In the genomic region with DNA sequence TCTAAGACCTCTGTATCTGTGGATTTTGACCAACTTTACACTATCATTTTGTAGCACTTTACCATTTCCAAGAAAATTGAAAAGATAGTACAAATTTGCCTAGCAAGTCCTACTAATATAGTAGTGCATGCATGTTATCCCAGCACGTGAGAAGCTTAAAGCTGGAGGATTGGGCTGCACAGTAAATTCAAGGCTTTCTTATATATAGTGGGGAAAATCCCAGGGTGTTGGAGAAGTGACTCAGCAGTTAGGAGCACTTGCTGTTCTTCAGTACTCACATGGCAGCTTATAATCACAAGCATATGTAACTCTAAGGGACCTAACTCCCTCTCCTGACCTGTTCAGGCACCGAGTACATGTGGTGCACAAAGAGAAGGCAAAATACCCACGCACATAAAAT, we compare ENCODE assay signal across 21 mouse cellular contexts. TPM values are rescaled to one million over a fixed set of nuclear protein-coding genes. Genes with fewer than 3 reads are reported as not detected.
"Had no signal": no experiment of that assay in that cellular context is flagged by ENCODE, and none has a peak within 500 bp of the region (broad histone marks: within the 10 kb centered on the region; RNA-seq: fewer than 3 reads in every experiment).

No protein-coding gene starts in this region.

- H3K27ac ChIP-seq: midbrain, embryonic 10.5 days; midbrain, embryonic 12.5 days; neural tube, embryonic 13.5 days; neural tube, embryonic 15.5 days had no signal

- H3K27me3 ChIP-seq: neural tube, embryonic 13.5 days; neural tube, embryonic 15.5 days had no signal

- H3K36me3 ChIP-seq: midbrain, embryonic 10.5 days; midbrain, embryonic 12.5 days; neural tube, embryonic 13.5 days; neural tube, embryonic 15.5 days had no signal

- DNase-seq: lung, adult 18-20 months; lung, embryonic 14.5 days; lung, postnatal 10 days; lung, postnatal 4 days; midbrain, embryonic 14.5 days; retina, postnatal 1 day; right cerebral cortex, adult 18-20 months; right cerebral cortex, postnatal 25 days; right cerebral cortex, postnatal 4 days; spleen, adult 18-20 months; thymus, adult 18-20 months; thymus, postnatal 14 days; thymus, postnatal 36 days had no signal

- ATAC-seq: midbrain, embryonic 16.5 days had no signal

- H3K9me3 ChIP-seq: midbrain, embryonic 10.5 days; midbrain, embryonic 12.5 days; neural tube, embryonic 13.5 days; neural tube, embryonic 15.5 days had no signal

- H3K4me2 ChIP-seq: lung, embryonic 14.5 days; midbrain, embryonic 12.5 days; neural tube, embryonic 13.5 days; neural tube, embryonic 15.5 days had no signal

- H3K9ac ChIP-seq: lung, embryonic 14.5 days; midbrain, embryonic 12.5 days; neural tube, embryonic 13.5 days; neural tube, embryonic 15.5 days had no signal

- H3K4me3 ChIP-seq: midbrain, embryonic 10.5 days; midbrain, embryonic 12.5 days; myocyte; neural tube, embryonic 13.5 days; neural tube, embryonic 15.5 days had no signal

RNA-seq across cellular contexts. Expression of a gene that starts 11.2 kb away (rescaled TPM):
- total RNA-seq: megakaryocyte-erythroid progenitor cell, adult 5-6 weeks had no signal
- polyA plus RNA-seq: small intestine, adult 2 months had no signal
